Mouse (Mus musculus) adrenal gland, adult (tissue): Measurements from ENCODE around the gene Ifi203.
"Not testable (repeated sequence)": the region's sequence is repeated elsewhere in the genome, so short reads cannot be mapped to it uniquely, and the experiment has no call there.

Experiments used
- DNase-seq, 2 experiments: peaks; one replicate each; pipeline ENCODE4 v3.0.0; 2022 to 2023; ENCODE audit warnings: low spot score in 1 of 2; ENCODE audit not compliant: inconsistent age in 2 of 2

The Ifi203 gene

DNA sequence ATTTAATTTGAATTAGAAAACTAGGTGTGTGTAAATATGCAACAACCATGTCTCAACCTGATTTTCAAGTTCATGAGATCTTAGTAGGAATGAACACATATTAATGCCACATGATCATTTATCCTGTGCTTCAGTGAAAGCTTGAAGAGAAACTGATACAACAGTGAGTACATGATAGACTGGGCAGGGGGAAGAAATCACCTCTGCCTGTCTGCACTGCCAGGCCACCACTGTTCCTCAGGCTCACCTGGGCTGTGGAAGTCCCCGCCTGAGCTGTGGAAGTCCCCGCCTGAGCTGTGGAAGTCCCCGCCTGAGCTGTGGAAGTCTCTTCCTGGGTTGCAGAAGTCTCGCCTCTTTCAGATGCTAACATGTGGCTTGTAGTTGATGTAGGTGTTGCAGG, 36.6 kb downstream of the Ifi203 start:
- DNase-seq = not testable (repeated sequence)

DNA sequence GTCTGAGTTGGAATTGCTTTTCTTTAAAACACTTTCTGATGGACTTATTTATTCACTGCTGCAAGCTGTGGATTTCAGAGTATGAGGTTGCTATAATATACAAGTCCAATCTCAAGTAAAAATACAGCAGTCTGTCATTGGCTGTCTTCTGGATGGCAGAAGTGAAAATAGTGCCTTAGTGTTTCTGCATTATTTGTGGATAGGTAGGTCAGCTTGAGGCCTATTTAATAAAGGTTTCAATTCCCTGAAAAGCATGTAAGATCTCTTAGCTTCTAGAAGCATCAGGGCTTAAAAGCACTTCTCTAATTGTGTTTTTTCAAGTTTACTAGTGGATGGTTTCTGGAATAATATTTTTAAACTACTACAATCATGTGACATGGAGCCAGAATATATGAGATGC, 52.7 kb downstream of the Ifi203 start:
- not testable (repeated sequence) for DNase-seq

DNA sequence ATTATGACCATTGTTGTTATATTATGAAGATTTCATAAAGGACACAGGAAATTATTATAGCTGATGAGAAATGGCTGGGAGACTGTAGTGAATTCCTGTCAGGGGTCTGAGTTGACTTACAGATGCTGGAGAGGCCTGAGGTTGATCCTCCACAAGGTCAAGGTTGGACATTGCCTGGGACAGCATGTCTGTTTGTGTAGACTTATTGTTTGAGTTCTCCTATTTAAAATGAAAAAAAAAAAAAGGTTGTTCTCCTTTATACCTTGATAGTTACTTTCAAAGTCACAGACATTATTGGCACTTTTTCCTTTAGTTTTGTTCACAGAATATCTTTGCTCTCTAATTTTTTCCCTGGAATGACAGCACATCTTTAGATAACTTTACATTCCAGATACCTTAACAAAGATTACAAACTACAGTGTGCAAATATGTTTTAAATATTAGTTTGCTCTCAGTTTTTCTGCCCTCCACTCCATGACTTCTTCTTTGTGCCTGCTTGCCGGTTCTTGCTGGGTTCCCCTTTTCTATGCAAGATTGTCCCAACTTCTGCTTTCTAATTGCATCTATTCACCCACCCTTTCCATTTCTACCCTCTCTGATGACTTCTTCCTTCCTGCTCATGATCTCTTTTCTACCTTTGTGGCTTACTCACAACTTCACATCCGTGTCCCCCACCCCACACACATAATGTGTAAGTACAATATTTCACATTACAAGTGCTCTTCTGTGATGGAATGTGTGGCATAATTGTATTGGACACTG, 55.3 kb downstream of the Ifi203 start:
- not testable (repeated sequence) for DNase-seq

DNA sequence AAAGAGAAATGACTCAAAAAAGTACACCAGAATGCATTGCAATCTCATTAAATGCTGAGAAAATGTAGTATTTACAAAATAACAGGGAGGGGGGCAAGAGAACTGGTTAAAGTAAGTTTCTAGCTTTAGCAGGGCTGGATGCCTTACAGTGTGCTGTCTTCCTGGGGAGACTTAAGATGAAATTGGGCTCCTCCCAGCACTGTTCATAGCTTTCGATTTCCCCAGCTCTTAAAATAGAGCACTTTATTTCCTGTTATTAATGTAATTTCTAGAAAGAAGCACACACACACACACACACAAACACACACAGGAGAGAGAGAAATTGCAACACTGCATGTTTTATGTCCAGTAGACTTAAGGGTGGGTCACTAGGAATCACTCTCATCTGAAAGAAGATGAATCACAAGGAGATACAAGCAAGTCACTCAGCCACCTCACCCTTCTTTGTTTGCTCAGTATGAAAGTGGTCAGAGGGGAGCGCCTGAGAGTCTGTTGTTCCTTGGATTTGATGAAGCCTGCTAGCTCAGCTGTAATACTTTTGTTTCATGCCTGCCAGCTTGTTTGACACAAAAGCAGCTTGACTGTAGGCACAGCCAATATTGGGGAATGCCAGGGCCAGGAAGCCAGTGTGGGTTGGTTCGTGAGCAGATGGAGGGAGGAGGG, 62.3 kb downstream of the Ifi203 start:
- peak; percentile 7 to 53 for DNase-seq

DNA sequence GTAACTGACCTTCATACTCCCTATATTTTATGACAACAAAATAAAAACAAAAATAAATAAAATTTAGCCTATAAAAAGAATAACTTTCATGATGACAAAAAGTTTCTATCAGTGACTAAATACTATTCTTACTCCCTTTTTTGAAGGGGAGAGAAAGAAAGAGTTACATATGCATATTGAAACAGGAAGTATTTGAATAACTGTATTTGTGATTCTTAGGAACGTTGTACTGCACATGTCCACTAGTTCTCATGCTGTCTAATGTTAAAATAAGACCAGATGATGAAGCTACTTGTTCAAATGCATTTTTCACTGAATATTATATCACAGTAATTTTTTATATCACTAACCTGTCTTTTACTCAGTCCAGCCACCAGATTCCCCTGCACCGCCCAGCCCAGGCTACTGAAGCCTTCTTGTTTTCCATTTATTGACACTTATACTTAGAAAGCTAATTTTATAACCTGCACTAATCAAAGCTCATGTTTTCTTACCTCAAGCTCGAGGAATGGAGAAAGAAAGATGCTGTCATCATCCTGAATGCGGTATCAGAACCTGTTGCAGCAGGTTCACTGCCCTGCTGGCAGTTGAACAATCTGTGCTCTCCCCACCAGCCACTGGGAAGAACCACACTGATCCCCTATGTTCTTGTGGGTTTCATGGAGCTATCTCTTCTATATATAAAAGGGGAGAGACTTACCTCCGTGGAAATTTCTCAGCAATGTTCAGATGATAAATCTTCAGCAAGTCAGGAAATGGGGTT, 63.1 kb downstream of the Ifi203 start:
- DNase-seq = not testable (repeated sequence)

DNA sequence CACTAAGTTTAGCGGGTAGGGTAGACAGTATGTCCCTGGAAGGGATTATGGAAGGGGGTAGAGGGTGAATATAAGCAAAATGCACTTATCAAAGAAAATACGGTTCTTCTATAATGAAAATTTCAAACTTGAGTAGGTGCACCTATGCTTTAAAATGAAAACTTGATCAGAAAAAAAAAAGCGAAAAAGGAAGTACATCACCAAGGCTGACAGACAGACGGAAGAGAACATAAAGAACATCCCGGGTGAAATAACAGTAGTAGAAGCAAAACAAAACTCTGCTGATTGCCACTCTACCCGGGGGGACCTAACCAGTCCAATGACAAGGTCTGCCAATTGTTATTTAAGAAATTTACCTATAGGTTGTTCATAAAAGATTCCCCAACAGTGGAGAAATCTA, 64.2 kb downstream of the Ifi203 start:
- DNase-seq = not testable (repeated sequence)

DNA sequence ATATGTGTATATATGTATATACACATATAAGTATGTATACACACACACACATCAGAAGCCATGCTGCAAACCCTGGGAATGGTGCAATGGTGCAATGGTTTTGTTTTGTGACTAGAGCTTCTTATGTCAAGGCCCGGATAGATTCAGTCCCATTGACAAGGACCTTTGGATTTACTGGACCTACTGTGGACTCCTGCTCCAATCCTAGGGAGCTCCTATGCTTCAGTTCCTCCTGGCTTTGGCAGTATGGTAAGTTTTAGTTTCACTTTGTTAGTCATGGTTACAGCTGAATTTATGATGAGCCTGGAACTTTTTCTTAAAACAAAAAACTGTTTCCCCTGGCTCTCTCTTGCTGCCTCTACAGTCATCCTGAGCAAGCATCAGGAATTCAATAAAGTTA, 65.3 kb downstream of the Ifi203 start:
- DNase-seq = not testable (repeated sequence)
